ENCODE assay signal across 1 mouse cellular context in genomic region chr4:148074521-148075189, GRCm38 (mm10).
TF ChIP-seq lines count a peak whose summit lies in the region.

No protein-coding gene starts in this region.

TF ChIP-seq in MEL, 35 proteins besides CTCF, POLR2A, EP300 and RAD21:
- TF ChIP-seq ZNF384 (IDR thresholded peaks at IDR 0.05; ENCODE audit: low read depth, low read length) (peak; percentile 97), NELFE (IDR thresholded peaks at IDR 0.05; ENCODE audit: low read depth, low read length) (0 out of 2 replicates have a peak, but pooled peaks have one; percentile 20), UBTF (IDR thresholded peaks at IDR 0.05; ENCODE audit: borderline replicate concordance, insufficient read depth, low read depth, low read length) (no peak), CHD1 (IDR thresholded peaks at IDR 0.05; ENCODE audit: low read depth, low read length) (no peak), USF2 (IDR thresholded peaks at IDR 0.05; ENCODE audit: borderline replicate concordance in 1 of 2, insufficient read depth in 1 of 2, low read depth in 1 of 2, low read length in 2 of 2) (no peak), HCFC1 (IDR thresholded peaks at IDR 0.05; ENCODE audit: low read depth, low read length) (0 out of 2 replicates have a peak, but pooled peaks have one; percentile 38), MEF2A (IDR thresholded peaks at IDR 0.05; ENCODE audit: extremely low read depth, insufficient replicate concordance, low read depth, low read length, poor library complexity, severe bottlenecking) (no peak), MAZ (IDR thresholded peaks at IDR 0.05; ENCODE audit: low read depth, low read length) (peak; percentile 54; the same call in 1 of the 2 replicates), ZC3H11A (IDR thresholded peaks at IDR 0.05; ENCODE audit: low read depth, low read length) (peak; percentile 12; the same call in 1 of the 2 replicates), SIN3A (IDR thresholded peaks at IDR 0.05; ENCODE audit: low read length) (no peak; the same call in 1 of the 2 replicates), USF1 (IDR thresholded peaks at IDR 0.05; ENCODE audit: low read depth, low read length) (no peak), RCOR1 (IDR thresholded peaks at IDR 0.05; ENCODE audit: low read depth, low read length) (no peak), BHLHE40 (IDR thresholded peaks at IDR 0.05; ENCODE audit: borderline replicate concordance, low read depth, low read length) (no peak), KAT2A (conservative IDR thresholded peaks at IDR 0.05; ENCODE audit: low read depth, low read length) (no peak), ZMIZ1 (IDR thresholded peaks at IDR 0.05; ENCODE audit: low read depth, low read length) (no peak), ZKSCAN1 (IDR thresholded peaks at IDR 0.05; ENCODE audit: low read depth, low read length) (no peak), POLR2AphosphoS5 (IDR thresholded peaks at IDR 0.05; ENCODE audit: borderline replicate concordance, low read depth, low read length) (no peak), NRF1 (IDR thresholded peaks at IDR 0.05; ENCODE audit: insufficient read depth, low read depth, low read length, poor library complexity, severe bottlenecking) (no peak), E2F4 (IDR thresholded peaks at IDR 0.05; ENCODE audit: borderline replicate concordance, low read depth, low read length) (no peak), POLR2AphosphoS2 (IDR thresholded peaks at IDR 0.05; ENCODE audit: low read length) (no peak), GABPA (IDR thresholded peaks at IDR 0.05; ENCODE audit: low read depth, low read length) (no peak), JUND (IDR thresholded peaks at IDR 0.05; ENCODE audit: low read depth, low read length) (no peak), MAFK (IDR thresholded peaks at IDR 0.05; ENCODE audit: borderline replicate concordance, low read depth, low read length) (no peak), MYC (IDR thresholded peaks at IDR 0.05; ENCODE audit: low read depth, low read length) (no peak), MXI1 (IDR thresholded peaks at IDR 0.05; ENCODE audit: low read depth, low read length) (peak; percentile 39; the same call in 1 of the 2 replicates), ETS1 (IDR thresholded peaks at IDR 0.05; ENCODE audit: low read depth, low read length) (no peak), GATA1 (IDR thresholded peaks at IDR 0.05; ENCODE audit: low read depth, low read length) (no peak), ELF1 (IDR thresholded peaks at IDR 0.05; ENCODE audit: low read depth, low read length) (no peak), SMC3 (IDR thresholded peaks at IDR 0.05; ENCODE audit: low read depth, low read length) (peak; percentile 40), TBP (IDR thresholded peaks at IDR 0.05; ENCODE audit: low read depth, low read length) (peak; percentile 58; the same call in 1 of the 2 replicates), CHD2 (IDR thresholded peaks at IDR 0.05; ENCODE audit: low read length) (no peak), TCF12 (IDR thresholded peaks at IDR 0.05; ENCODE audit: low read depth, low read length) (no peak), MYB (IDR thresholded peaks at IDR 0.05; ENCODE audit: low read depth, low read length) (no peak), TAL1 (IDR thresholded peaks at IDR 0.05; ENCODE audit: low read length) (no peak), MAX (IDR thresholded peaks at IDR 0.05; ENCODE audit: low read length) (no peak)
TF ChIP-seq in MEL: peak in this region for 8.
